Mouse (Mus musculus) urinary bladder, postnatal 25 days (tissue): ENCODE results near the gene Mpo.

Experiments
- DNase-seq: peaks from one replicate; pipeline ENCODE4 v3.0.0; 2022; ENCODE audit warnings: low spot score

The Mpo gene

DNA sequence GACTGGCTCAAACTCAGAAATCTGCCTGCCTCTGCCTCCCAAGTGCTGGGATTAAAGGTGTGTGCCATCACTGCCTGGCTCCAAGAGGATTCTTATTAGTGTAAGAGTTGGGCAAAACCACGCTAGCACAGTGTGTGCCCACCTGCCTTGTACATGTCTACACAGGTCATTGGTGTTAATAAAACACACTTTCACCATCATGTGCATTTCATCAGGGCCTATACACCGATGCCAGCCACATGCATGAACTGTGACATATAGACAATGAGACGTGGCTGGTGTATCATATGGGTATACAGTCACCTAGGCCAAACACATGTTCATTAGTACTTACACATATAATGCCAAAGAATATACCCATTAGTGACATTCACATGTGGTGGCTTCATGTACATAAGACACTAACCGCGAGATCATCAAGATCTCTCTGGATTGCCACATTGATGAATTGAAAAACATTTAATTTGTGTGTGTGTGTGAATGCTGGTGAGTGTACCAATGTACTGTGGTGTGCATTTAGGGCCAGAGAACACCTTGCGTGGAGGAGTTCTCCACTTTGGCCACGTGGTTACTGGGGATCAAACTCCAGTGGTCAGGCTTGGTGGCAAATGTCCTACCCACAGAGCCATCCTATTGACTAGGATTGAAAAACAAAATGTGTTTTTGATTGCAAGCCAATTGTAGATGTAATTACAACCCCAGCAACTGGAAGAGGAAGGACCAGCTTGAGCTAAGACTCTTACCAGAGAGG is 35.0 kb upstream of the Mpo start:
- no peak for DNase-seq

DNA sequence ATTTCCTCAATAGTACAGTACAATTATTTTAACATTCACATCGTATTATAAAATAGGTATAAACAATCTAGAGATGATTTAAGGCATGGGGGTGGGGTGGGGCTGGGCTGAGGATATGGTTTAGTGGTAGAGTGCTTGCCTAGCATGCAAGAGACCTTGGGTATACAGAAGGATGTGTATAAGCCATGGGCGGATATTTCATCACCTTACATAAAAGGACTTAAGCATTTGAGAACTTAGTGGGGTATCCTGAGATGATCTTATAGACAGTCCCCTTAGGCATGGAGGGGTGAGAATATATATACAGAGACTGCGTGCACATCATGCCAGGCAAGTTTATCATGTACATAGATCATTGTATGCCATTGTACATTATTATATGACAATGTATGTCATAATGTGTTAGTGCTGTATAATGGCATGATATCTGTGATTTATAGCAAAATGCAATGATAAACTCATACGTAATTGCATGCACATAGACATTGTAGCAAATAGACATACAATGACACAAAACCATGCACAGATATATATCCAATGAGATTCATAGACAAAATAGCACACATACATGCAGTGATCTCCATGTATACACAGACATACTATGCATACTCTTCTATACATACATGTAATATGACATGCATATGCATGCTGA is 34.3 kb upstream of the Mpo start:
- DNase-seq = no peak

DNA sequence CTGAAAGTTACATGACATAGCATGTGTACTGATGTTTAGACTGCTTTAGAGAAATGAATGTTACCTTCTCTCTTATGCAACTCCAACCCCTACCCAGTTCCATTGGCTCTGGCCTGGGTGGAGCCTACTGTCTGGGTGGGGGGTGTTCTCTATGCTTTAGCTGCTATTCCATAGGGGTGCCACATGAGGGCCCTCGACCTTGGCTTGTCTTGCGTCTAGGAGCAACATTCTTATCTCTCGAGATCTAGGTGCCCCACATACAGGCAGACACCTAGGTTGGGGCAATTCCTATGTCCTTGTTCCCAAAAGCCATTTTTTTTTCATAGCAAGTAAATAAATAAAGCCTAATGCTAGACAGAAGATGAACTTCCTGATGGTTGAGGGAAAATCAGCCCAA is 33.8 kb upstream of the Mpo start:
- no peak for DNase-seq

DNA sequence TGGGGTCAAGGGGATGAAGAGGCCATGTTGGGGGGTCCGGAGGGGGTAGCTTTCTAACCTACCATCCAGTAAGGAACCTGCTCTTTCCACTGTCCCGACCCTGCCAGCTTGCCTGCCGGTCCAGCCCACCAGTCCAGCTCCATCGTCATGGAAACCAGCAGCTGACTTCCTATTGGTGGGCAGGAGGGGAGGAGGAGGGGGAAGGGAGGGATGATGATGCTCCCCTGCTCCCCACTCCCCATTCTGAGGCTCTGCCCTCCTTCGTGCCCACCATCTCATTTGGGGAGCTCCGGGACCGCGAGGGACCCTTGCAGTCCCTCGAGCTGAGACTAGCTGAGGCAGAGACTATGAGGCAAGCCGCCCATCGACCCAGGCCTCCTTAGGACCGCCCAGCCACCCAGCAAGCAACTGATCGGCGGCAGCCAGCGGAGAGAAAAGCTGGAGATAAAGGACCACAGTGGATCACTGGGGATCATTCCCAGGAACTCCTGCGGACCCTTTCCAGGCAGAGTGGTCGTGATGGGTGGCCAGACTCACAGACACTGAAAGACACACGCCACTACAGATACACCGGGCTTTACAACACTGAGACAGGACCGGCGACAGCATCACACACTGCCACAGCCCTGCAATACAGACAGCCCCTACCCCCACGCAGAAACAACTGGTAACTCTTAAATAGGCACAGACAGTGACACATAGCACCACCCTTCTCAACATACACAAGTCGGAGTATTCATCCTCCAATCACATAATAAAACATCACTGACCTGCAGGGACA is 32.9 kb upstream of the Mpo start, which contains the start of gene Tspoap1:
Tspoap1 (plus strand) TSS at position 241 of the 781 bp plus-strand sequence.
- DNase-seq = no peak

DNA sequence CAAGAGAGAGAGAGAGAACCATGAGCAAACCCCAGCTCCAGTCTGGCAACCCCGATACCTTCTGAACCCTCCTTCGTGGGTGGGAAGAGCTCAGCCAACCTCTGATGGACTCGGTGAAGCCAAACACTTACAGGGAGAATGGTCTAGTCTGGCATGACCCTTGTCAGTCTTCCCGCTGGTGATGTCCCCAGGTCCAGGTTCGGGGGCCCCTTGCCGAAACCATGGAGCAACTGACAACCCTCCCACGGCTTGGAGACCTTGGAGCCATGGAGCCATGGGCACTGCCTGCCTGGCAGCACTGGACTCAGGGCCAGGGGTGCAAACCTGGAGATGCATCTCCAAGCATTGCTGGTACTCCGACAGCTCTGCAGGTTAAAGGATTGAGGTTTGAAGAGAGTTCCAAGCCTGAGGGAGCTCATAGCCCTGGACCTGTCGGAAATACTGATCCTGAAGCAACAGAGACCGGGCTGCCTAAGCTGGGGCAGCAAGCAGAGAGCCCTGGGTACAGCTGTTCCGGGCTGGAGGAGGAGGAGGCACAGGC is 32.1 kb upstream of the Mpo start:
- no peak for DNase-seq

DNA sequence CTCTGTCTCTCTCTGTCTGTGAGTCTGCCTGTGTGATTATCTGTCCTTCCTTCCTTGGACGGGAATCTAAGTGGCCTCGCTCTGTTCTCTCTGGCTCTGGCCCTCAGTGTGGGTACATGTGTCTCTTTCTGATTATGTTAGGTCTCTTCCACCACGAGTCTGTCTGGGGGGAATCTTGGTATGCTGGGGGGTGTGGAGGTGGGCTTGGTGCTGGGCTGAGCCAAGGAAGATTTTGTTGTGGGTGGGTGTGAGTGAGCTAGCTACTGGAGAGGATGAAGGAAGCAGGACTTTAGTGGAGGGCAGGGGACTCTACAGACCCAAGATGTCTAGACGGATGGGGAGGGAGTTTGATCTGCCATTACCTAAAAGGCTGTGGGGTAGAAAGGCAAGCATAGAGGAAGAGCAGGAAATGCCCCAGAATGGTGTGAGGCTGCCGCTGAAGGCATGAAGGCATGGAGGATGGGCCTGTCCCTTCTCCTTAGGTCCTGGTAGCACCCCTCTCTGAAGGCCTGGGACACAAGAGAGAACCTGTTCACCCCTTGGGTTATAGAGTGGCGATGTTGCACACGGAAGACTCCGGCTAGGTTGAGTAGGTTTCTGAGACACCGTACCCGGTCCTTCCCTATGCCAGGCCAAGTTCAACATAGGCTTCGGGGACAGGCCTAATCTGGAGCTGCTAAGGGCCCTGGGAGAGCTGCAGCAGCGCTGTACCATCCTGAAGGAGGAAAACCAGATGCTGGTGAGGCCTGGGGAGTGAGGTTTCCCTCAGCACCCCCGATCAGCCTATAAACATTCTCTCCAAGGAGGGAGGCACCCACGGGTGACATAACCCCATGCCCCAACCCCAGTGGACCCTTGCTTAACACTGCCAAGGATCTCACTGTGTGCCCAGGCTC is 31.3 kb upstream of the Mpo start:
- no peak for DNase-seq

DNA sequence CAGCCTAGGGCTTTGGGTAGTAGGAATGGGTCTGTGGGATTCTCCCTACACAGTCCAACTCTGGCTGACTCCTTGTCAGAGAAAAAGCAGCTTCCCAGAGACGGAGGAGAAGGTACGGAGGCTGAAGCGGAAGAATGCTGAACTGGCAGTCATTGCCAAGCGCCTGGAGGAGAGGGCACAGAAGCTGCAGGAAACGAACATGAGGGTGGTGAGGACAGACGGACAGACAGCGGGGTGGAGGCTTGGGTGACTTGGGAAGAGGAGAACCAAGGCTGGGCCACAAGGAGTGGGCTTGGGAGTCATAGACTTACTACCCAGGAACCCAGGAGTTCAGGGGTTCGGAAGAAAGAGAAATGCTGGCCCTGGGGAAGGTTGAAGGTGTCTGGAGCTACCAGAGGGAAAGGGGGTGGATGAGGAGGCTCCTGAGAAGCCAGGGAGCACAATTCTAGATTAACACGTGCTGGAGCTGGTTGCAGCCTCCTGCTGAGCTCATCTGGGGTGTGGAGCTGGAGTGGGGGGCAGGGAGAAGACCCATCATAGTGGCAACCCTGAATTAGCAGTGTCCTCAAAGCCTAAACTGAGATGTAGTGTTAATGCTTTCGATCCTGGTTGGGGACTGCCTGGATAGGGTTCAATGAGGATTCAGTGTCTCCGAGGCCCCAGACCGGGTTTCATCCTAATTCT is 30.5 kb upstream of the Mpo start:
- DNase-seq = no peak

DNA sequence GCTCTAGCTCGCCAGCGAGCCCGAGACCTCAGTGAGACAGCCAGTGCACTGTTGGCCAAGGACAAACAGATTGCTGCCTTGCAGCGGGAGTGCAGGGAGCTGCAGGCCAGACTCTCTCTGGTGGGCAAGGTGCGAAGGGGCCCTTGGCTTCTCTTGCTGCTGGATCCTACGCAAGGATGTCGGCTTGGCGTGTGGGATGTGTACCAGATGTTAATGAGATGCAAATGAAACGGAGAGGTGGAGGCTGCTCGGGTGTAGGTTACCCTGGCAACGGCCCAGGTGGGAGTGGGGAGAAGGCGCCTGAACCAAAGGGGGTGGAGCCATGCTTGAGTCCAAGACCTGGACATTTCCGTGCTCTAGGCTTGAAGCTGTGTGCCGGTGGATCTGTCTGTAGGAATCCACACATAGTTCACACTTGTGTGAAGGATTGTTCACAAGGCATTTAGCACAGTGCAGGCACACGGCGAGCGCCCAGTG is 29.8 kb upstream of the Mpo start:
- no peak for DNase-seq

DNA sequence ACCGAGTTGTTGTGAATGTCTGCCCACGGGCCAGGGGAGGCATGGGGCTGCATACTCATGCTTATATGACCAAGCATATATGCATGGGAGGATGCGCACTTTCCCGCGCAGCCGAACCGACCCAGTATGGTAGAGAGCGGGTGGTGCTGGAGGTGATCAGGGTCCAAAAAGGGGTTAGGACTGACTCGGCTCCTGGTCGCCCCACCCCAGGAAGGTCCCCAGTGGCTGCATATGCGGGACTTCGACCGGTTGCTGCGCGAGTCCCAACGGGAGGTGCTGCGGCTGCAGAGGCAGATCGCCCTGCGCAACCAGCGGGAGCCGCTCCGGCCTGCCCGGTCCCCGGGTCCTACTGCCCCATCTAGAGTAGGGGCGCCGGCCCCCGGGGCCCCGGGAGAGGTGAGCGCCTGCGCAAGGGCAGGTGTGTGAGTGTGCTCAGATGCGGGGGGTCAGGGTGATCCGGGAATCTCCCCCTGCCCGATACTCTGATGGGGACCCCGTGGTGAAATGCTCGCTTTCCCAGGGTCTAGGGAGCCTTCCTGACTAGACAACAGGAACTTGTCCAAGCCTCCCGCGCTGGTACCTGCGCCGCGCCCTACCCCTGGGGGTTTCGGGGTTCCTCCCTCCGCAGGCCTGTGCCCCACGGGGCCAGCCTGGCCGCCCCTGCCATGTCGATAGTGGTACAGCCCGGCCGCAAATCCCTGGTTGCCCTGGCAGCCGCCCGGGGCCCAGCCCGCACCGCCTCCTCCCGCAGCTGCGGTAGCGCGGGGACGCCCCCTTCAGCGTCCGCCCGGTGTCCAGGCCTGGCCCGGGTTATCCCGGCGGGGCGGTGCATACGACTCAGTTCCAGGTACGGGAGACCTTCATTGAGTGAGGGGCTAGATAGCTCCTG is 29.1 kb upstream of the Mpo start:
- DNase-seq = peak; percentile 22

DNA sequence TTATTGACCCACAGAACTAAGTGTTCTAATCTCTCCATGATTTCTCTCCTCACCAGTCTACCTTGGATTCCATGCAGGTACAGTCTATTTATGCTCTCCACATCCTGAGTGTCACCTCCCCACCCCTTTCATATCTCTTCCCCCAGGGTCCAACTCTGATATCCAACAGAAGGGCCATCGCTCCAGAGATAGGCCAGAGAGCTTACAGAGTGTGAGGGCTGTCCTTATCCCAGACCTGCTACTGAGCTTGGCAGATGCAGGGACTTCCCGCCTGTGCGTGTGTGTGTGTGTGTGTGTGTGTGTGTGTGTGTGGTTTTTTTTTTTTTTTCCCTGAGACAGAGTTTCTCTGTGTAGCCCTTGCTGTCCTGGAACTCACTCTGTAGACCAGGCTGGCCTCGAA is 24.6 kb upstream of the Mpo start:
- DNase-seq = no peak

DNA sequence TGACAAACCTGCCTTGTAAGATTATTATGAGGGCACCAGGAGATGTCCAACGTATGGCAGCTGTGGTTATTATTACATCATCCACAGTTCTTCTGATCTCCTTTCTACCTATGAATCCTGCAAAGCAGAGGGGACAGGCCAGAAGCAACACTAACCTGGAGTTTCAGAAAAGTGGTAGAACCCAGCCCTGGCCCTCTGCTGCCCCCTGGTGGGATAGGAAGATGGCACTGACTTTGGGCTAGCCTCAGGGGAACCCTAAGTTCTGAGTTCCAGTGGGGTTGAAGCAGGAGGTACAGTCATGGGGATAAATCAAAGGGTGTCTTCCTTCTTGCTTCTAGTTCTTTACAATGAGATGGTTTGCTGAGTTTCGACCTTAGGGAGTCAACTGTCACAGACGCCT is 22.4 kb upstream of the Mpo start:
- peak; percentile 88 for DNase-seq

DNA sequence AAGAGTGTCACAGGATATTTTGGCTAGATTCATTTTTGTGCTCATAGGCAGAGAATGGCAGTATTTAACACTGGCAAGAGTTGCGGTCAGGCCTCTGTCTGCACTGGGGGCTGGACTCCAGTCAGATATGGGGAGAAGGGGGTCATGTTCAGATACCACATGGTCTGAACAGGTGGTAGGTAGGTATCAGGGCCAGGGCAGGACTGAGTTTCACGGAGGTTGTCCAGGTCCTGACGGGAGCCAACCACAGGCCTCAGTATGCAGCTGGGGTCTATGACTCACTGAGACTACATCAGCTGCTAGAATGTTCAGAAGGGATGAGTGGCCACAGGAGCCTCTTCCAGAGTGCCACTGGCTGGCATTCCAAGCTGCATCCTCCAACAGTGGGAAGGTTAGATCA is 21.0 kb upstream of the Mpo start:
- DNase-seq = no peak

DNA sequence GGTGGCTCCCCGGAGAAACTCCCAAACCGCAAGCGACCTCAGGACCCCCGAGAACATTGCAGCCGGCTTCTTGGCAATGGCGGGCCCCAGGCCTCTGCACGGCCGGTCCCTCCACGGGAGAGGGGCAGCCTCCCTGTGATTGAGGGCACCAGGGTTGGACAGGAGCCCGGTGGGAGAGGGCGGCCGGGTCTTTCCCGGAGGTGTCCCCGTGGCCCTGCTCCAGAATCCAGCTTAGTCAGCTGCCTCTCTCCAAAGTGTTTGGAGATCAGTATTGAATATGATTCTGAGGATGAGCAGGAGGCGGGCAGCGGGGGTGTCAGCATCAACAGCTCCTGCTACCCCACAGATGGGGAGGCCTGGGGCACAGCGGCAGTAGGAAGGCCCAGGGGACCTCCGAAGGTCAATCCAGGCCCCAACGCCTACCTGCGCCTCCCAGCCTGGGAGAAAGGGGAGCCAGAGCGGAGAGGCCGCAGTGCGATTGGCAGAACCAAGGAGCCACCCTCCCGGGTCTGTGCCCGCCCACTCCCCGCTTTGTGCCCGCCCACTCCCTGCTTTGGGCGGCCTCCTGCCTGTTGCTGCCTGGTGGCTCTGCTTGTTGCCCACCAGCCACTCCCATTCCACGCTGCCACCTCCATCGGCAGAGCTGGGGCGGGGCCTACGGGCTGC is 15.1 kb upstream of the Mpo start:
- DNase-seq = peak; percentile 57

DNA sequence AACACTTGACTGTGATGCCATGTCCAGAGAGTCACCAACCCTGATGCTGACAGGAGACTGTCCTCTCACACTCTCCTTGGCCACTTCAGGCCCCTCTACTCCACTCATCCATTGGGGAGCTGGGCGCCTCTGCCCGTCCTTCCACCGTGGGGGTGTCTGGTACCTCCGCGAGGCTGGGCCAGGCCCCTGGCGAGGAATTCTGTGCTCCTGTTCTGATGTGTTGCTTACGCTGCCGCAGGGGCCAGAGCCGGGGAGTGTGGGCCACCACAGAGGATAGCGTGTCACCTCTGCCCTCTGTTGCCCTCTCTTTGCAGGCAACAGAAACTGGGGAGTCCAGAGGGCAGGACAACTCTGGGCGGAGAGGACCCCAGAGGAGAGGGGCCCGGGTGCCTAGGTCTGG is 14.5 kb upstream of the Mpo start:
- no peak for DNase-seq

DNA sequence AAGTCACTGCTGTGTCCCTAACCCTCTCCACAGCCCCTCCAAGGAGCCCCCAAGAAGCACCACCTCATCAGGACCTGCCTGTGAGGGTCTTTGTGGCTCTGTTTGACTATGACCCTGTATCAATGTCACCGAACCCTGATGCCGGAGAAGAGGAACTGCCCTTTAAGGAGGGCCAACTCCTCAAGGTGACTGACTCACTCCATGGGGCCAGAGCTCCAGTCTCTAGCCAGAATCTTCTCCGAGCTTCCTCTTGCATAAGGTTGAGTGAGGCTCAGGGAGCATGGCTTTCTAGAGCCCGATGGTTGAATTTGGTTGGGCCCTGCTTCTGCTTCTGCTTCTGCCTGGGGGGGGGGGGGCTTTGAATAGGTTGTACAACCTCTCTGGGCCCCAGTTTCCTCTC is 14.0 kb upstream of the Mpo start:
- DNase-seq = no peak

DNA sequence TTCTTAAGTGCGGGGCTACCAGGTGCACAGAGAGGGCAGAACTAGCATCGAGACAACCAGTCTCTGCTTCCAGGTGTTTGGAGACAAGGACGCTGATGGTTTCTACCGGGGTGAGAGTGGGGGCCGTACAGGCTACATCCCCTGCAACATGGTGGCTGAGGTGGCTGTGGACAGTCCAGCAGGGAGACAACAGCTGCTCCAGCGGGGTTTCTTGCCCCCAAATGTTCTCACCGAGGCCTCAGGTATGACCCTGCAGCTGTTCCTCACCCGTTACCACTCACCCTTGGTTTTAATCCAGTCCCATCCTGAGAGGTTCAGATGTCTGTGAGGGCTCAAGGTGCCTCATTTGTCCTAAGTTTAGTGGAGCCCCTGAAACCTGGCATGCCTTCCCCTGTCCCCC is 13.3 kb upstream of the Mpo start:
- DNase-seq = no peak

DNA sequence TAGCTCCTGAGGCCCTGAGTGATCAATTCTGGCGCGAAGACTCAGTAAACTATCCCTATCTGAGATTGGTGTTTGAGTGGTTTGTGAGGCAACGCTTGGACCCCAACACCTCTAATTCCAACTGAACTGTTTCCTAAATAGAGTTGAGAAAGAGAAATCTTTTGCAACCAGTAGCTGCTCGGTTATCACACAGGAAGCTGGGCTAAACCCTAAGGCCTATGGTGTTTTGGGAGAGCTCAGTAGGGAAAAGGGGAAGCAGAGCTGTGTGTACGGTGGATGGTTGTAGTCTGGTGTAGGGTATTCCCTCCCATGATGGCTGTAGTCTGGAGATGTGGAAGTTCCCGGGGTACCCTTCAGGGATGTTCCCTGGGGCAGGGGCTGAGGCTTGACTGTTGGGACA is 3.3 kb upstream of the Mpo start:
- no peak for DNase-seq

DNA sequence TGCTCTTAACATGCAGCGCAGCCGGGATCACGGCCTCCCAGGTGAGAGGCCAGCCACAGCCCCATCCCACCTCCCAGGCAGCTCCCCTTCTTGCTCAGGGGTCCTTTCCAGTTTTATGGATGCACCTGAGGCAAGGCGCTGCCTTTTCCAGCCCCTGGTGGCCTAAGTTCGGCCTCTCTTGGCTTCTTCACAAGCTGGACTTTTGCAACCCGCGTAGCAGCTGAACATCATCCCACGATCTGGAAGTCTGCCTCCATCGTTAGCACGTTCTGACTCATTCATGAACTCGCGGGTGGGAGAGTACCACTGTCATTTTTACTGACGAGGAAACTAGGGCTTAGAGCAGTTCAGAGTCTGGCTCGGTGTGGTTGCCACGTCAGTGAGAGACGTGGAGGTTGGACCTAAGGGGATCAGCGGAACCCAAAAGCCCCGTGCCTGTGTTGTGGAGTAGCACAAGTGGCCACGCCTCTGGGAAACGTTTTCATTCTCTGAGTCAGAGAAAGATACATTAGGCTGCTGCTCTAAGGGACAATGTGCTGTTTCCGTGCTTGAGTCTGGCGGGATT is 8.4 kb downstream of the Mpo start:
- peak; percentile 22 for DNase-seq

DNA sequence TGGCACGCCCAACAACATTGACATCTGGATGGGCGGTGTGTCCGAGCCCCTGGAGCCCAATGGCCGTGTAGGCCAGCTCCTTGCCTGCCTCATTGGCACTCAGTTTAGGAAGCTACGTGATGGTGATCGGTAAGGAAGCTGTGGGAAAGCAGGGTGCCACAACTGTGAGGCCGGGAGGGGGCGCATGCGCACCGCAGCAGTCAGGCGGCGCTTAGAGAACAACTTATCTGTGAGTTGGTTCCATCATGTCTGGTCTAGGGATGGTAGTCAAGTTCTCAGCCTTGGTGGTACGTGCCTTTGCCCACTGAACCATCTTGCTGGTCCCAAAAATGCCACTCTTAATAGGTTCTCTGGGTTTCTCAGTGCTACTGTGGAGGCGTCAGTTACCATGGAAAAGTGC is 9.2 kb downstream of the Mpo start:
- no peak for DNase-seq
